Mouse (Mus musculus) induced T-regulatory cell, adult 2 months (primary cell): Measurements from ENCODE around the gene Gpr173.
"Not testable (repeated sequence)": the region's sequence is repeated elsewhere in the genome, so short reads cannot be mapped to it uniquely, and the experiment has no call there.

Experiments used
- DNase-seq: peaks from one replicate; pipeline ENCODE4 v3.0.0-alpha.2; 2012; ENCODE audit warnings: low read depth

Gpr173 gene

GRCm38 (mm10) chrX:152368397-152369273, at the start of gene Gpr173:
Gene Gpr173 (minus strand): TSS chrX:152368704.
- no peak for DNase-seq

- DNase-seq = no peak
Measured at GRCm38 (mm10) chrX:152403251-152403650, 34.7 kb upstream of the Gpr173 start.

DNA sequence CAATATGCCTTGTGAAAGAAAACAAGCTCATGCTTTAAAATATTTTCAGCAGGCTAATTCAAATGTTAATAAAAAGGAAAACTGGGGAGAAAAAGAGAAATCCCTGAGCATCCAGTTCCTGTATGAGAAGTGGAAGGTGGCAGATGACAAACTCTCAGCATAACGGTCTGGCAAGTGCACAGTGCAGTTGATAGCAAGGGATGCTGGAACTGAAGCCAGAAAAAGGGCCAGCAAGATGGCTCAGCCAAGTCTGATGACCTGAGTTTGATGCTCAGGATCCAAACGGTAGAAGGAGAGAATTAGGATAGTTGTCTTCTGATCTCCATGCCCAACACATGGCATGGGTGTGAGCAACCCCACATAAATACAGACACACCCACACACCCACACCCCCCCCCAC, 31.6 kb upstream of the Gpr173 start:
- DNase-seq = no peak

DNA sequence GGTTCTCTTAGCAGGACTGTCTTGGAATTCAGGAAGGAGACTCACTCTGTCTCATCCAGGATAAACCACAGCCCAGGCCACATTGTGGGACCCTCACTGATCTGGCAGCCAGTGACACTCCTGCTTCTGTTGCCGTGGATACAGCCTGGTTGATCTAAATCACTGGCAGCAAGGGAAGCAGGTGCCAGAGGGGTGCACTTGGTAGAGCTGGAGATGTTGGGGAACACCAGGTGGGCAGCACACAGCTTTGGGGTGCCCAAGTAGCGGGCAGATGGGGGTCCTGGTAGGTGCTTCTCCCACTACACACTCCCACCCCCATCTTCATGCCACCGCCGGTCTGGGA, 479 bp downstream of the Gpr173 start:
- DNase-seq = no peak

- no peak for DNase-seq
Measured at GRCm38 (mm10) chrX:152366418-152366817, 2.1 kb downstream of the Gpr173 start.

DNA sequence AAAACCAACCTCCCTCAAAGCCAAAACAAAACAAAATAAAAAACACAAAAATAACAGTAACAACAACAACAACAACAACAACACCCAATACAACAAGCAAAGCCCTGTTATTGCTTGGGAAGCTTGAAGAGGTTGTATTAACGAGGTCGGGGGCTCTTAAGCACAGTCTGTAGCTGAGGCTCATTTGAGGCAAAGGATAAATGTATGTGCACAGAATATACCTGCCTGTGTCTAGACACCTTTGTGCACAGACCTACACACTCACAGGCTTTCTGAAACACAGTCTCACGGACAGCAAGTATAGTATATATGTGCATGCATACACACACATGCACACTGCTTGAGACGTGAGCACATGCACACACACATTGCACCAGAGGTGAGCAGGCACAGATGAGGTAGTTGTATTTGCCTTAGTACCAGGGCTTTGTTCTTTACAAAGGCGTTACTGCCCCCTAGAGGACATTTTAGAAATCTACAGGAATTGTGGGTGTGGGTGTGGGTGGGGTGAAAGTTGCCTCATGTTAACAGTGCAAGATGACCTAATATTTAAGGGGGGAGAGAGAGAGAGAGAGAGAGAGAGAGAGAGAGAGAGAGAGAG, 15.9 kb downstream of the Gpr173 start:
- DNase-seq = peak; percentile 81

- no peak for DNase-seq
Measured at GRCm38 (mm10) chrX:152347041-152347440, 21.5 kb downstream of the Gpr173 start.

DNA sequence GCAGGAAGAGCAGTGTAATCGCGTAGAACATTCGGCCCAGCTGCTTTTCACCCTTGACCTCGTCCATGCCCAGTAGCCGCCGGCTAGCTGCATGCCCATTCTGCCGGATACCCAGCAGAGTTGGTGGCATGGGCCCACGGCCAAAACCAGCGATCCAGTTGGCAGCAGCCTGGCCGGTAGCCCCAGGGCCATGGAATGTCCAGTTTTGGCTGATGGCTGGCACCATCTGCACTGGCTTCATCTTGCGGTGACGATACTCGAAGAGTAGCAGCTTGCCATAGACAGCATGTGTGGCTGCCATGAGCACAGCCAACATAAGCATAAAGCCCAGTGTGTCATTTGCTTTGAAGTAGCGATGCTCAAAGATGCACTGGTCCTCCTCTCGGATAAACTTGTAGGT, 21.9 kb downstream of the Gpr173 start:
- no peak for DNase-seq

DNA sequence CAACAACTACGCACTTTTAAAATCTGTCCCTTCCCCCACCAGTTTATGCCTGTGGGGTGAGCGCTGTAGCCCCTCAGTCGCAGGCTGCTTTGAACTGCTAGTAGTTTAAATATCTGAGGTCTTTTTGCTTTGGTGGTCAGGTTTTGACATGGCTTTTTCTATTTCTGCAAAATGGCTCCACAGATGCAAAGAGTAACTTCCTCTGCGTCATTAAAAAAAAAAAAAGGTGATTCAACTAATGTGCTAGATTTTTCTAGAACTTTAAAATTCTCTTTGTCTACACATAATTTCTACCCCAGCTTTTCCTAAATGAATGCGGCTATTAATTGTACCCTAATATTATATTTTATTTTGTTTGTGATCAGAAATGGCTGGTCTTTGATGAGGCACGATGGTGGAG, 25.6 kb downstream of the Gpr173 start:
- DNase-seq = no peak

DNA sequence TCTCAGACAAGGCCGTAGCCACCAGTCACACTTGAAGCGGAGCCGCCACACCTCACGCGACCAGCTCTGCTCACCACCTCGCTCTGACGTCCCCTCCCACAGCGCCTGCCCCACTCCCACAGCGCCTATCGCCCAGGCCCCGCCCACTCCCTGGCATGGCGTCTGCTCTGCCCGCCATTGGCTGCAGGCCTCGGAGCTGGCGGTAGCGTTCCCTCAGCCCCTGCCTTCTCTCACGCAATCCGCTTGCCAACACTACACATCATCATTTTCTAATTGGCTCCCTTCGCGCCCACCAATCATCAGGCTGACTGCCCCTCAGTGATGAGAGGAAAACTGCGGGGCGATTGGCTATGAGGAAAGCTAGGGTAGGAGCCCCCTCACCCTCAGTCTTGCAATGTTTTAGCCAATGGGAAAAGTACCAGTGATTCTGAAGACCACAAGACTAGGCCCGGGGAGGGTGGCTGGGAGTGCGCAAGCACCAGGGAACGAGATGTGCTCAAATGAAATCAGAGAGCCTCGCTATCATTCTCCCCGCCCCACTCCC, 26.1 kb downstream of the Gpr173 start, which contains the start of gene Tspyl2:
Gene Tspyl2 (minus strand): TSS at position 68 of the 544 bp plus-strand sequence.
- peak; percentile 92 for DNase-seq

DNA sequence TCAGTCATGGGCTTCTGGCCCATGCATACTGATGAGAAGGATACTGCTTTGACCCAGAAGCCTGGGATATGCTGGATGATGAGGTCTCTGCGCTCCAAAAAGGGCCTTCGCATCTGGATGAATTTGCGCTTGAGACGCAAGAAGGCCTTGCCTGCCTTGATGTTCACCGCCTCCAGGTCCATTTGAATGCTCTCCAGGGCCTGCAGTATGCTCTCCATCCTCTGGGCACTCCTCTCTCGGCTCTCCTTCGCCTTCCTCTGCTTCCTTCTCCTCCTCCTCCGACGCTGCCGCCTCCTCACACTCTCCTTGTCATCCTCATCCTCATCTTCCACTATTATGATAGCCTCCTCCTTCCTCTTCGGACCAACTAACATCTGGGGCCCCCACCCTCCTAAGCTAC, 27.0 kb downstream of the Gpr173 start:
- no peak for DNase-seq

GRCm38 (mm10) chrX:152336546-152337332, 31.8 kb downstream of the Gpr173 start:
- peak; percentile 92 for DNase-seq

GRCm38 (mm10) chrX:152336123-152336522, 32.4 kb downstream of the Gpr173 start:
- not testable (repeated sequence) for DNase-seq

DNA sequence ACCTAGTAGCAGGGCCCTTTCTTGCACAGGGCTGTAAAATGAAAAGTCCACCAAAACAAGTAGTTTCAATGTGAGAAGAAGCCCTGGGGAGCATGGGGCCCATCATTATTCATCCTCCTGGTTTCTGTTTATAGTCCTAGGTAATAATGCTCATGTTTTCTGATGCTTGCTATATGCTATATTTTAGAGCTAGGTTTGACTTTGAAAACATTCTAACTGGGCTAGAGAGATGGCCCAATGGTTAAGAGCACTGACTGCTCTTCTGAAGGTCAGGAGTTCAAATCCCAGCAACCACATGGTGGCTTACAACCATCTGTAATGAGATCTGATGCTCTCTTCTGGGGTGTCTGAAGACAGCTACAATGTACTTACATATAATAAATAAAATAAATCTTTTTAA, 39.1 kb downstream of the Gpr173 start:
- DNase-seq = not testable (repeated sequence)

DNA sequence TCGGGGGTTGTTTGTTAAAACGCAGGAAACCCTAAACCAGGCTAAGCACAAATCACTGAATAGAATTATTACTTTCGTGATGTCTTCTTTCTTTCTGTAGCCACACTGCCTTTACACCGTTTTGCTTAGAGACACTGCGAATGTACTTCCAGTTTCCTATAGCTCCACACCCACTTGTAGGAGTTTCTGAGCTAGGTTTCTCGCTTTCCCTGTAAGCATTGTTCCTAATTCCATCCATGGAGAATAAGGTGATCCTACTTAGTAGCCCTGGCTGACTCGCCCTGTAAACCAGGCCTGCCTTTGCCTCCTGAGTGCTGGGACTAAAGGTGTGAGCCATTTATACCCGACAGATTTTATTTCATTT, 40.8 kb downstream of the Gpr173 start:
- DNase-seq = no peak

DNA sequence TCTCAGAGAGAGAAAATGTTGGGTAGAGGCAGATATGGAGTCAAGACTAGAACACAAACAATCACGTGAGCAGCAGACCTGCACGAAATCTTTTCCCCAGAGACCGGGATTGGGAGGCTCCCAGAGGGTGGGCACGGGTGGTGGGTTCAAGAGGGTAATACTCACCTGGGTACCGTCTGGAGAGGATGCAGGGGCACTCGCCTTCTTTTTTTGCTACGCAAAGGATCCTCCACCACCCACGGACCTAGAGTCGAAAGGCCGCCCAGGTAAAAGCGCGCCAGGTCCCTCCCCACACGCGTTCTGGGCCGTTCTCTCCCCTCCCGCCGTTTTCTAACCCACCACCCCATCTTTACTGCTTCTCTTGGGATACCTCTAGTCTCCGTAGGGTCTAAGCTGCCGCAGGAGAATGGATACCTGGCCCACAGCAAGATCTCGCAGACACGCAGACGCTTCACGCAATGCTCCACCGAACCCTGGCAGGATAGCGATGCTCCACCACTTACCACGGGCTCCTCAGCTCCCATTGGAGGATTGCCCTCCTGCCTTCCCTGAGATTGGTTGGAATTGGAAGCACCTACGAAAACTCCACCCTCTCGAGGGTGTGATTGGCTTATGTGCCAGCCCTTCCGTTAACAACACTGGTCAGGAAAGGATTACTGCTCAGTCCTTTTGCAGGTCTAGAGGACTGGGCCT, 41.4 kb downstream of the Gpr173 start, which contains the start of gene Kantr:
Gene Kantr (minus strand): TSS at position 500 of the 693 bp plus-strand sequence.
- peak; percentile 87 for DNase-seq

DNA sequence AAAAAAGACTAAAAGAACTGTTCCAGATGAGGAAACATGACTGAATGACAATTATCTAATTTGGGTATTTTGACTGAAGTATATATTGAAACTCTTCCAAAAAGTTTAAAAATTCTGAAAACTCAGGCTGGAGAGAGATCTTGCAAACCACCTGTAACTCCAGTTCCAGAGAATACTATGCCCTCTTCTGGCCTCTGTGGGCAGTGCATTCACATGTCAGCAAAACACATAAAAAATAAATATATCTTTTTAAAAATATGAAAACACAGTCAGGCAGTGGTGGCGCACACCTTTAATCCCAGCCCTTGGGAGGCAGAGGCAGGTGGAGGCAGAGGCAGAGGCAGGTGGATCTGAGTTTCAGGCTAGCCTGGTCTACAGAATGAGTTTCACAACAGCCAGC, 44.9 kb downstream of the Gpr173 start:
- DNase-seq = peak; percentile 29

- DNase-seq = no peak
Measured at GRCm38 (mm10) chrX:152322776-152323175, 45.7 kb downstream of the Gpr173 start.

GRCm38 (mm10) chrX:152320535-152320934, 48.0 kb downstream of the Gpr173 start:
- no peak for DNase-seq

GRCm38 (mm10) chrX:152307942-152308341, 60.6 kb downstream of the Gpr173 start:
- DNase-seq = peak; percentile 35

- DNase-seq = no peak
Measured at GRCm38 (mm10) chrX:152307371-152307770, 61.1 kb downstream of the Gpr173 start.

DNA sequence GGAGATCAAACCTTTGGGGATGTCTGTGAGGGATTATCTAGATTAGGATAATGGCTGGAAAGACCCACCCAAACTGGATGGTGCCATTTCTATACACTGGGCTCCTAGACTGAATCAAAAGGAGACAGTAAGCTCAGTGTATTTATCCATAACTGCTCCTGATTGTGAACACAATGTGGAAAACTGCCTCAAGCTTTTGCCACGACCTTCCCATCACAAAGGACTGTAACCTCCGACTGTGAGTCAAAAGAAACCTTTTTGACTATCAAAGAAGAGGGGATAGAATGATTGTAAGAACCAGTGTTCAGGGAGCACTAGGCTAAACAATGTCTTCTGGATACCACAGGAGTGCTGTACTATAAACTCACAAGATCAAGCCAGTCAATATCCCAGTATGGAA, 62.3 kb downstream of the Gpr173 start:
- no peak for DNase-seq
